Mouse (Mus musculus) neural tube, embryonic 12.5 days (tissue): Measurements from ENCODE around the gene Carhsp1. TPM values are rescaled to one million over a fixed set of nuclear protein-coding genes. Genes with fewer than 3 reads are reported as not detected.

Source experiments
- ATAC-seq: fragments of 200-750 bp; cut with Nextera tagmentation; 2 replicates; pipeline ENCODE4 v1.8.0; 2017; ENCODE audit warnings: low read depth, mild to moderate bottlenecking, moderate TSS enrichment, moderate library complexity; ENCODE audit not compliant: low FRiP score
- H3K27ac ChIP-seq: fragments of 300-500 bp; sonication (generic); 2 replicates; pipeline ENCODE4 v1.5.1; 2016
- H3K27me3 ChIP-seq: fragments of 300-500 bp; sonication (generic); replicated peaks from 2 replicates; pipeline ENCODE4 v1.6.1; 2016; ENCODE audit warnings: mild to moderate bottlenecking
- H3K36me3 ChIP-seq: fragments of 300-500 bp; sonication (generic); 2 replicates; pipeline ENCODE4 v1.6.1; 2016; ENCODE audit warnings: mild to moderate bottlenecking
- H3K4me1 ChIP-seq: fragments of 300-500 bp; sonication (generic); 2 replicates; pipeline ENCODE4 v1.6.1; 2016
- H3K4me2 ChIP-seq: fragments of 300-500 bp; sonication (generic); replicated peaks from 2 replicates; pipeline ENCODE4 v1.6.1; 2016; ENCODE audit warnings: mild to moderate bottlenecking
- H3K4me3 ChIP-seq: fragments of 300-500 bp; sonication (generic); 2 replicates; pipeline ENCODE4 v1.5.1; 2016
- H3K9ac ChIP-seq: fragments of 300-500 bp; sonication (generic); 2 replicates; pipeline ENCODE4 v1.6.1; 2016; ENCODE audit warnings: mild to moderate bottlenecking
- H3K9me3 ChIP-seq: fragments of 300-500 bp; sonication (generic); 2 replicates; pipeline ENCODE4 v1.6.1; 2016; ENCODE audit warnings: mild to moderate bottlenecking
- WGBS: fragments of 180-500 bp; shearing (Covaris S2); methylation state at CpG from one replicate; pipeline ENCODE4 v1.1.7; 2016; 5-methylcytosine and 5-hydroxymethylcytosine counted together
- polyA plus RNA-seq: library from polyadenylated mRNA; unstranded; fragments of >200 nt; fragmentation: Nextera tagmentation; extraction: Ambion mirVana; gene quantifications from 2 replicates; pipeline ENCODE4 v1.2.1, GENCODE M21; 2016

The Carhsp1 gene
- 254 and 261 TPM in 2 replicates for polyA plus RNA-seq

GRCm38 (mm10) chr16:8671551-8672349 is at the start of gene Carhsp1:
TSS of gene Carhsp1 (minus strand) at chr16:8672155.
- Histone ChIP-seq H3K4me1 (peaks cover 42% of the 10 kb centered on the region), H3K9ac (peak within 1 kb of the TSS; percentile 74), H3K4me2 (peak within 1 kb of the TSS; percentile 83), H3K27me3 (0 out of 2 replicates have a peak, but pooled peaks cover 3% of the 10 kb centered on the region), H3K9me3 (no peaks in the 10 kb centered on the region), H3K27ac (peak within 1 kb of the TSS; percentile 57; the same call in 1 of the 2 replicates), H3K36me3 (peaks cover 6% of the 10 kb centered on the region; the same call in 1 of the 2 replicates), H3K4me3 (peak within 1 kb of the TSS; percentile 75)
- peak; percentile 92 for ATAC-seq
- under 1% methylated on average over 67 of the region's 67 CpGs for WGBS

- H3K4me1 ChIP-seq, result peaks cover 3% of the 10 kb centered on the region; the same call in 1 of the 2 replicates
- no peak overlapping the region for H3K27ac ChIP-seq
- no peaks in the 10 kb centered on the region for H3K9me3 ChIP-seq
- no peaks in the 10 kb centered on the region for H3K27me3 ChIP-seq
- no peak overlapping the region for H3K9ac ChIP-seq
- H3K4me2 ChIP-seq, result no peak overlapping the region
- H3K36me3 ChIP-seq, result peaks cover 8% of the 10 kb centered on the region
- no peak for ATAC-seq
- 93% methylated on average over 4 of the region's 4 CpGs for WGBS
- no peak overlapping the region for H3K4me3 ChIP-seq
Measured at GRCm38 (mm10) chr16:8720447-8720846, 48.5 kb upstream of the Carhsp1 start.

DNA sequence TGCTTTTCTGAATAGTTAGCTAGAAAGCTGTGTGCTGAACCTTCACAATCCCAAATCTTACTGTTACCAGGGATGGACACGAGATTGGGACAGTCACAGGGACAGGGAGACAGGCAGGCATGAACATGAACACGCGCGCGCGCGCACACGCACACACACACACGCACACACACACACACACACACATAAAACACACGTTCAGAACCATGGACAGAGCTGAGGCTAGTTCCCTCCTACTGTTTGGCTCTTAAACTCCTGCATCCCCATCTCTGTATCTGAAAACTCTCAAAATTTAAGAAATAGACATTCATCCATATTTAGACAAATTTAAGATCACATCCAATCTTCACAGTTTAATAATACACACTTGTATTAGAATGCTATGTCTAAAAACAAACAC is 45.8 kb upstream of the Carhsp1 start:
- 94% methylated on average over 10 of the region's 10 CpGs for WGBS
- peaks cover 6% of the 10 kb centered on the region; the same call in 1 of the 2 replicates for H3K4me1 ChIP-seq
- H3K9me3 ChIP-seq, result no peaks in the 10 kb centered on the region
- peaks cover 32% of the 10 kb centered on the region for H3K36me3 ChIP-seq
- H3K9ac ChIP-seq, result no peak overlapping the region
- H3K4me2 ChIP-seq, result no peak overlapping the region
- no peak overlapping the region for H3K4me3 ChIP-seq
- no peaks in the 10 kb centered on the region for H3K27me3 ChIP-seq
- no peak for ATAC-seq
- no peak overlapping the region for H3K27ac ChIP-seq

DNA sequence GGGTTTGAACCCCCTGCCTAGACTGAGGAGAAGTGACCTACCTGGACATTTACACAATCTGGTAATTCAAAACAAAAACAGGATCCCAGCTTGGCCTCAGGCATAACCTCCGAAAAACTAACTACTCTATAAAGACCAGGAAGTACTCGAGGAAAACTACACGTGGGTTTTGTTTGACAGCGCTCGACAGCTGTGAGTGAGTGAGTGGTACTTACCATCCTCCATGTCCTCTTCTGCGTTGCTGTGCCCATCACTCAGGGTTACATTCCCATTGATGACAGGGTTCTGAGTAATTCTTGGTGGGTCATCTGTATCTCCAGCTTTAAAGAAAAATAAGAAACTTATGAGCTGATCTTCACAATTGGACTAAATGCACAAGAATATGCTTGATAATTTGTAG is 44.3 kb upstream of the Carhsp1 start:
- H3K36me3 ChIP-seq, result peaks cover 43% of the 10 kb centered on the region
- H3K4me3 ChIP-seq, result no peak overlapping the region
- H3K4me2 ChIP-seq, result no peak overlapping the region
- H3K9me3 ChIP-seq, result no peaks in the 10 kb centered on the region
- no peaks in the 10 kb centered on the region for H3K27me3 ChIP-seq
- 89% methylated on average over 6 of the region's 6 CpGs for WGBS
- H3K27ac ChIP-seq, result no peak overlapping the region
- peaks cover 7% of the 10 kb centered on the region; the same call in 1 of the 2 replicates for H3K4me1 ChIP-seq
- no peak for ATAC-seq
- H3K9ac ChIP-seq, result no peak overlapping the region

GRCm38 (mm10) chr16:8715513-8716080 is 43.6 kb upstream of the Carhsp1 start:
- no peaks in the 10 kb centered on the region for H3K9me3 ChIP-seq
- no peak overlapping the region for H3K4me2 ChIP-seq
- H3K27me3 ChIP-seq, result no peaks in the 10 kb centered on the region
- H3K4me1 ChIP-seq, result peaks cover 7% of the 10 kb centered on the region; the same call in 1 of the 2 replicates
- H3K36me3 ChIP-seq, result peaks cover 50% of the 10 kb centered on the region
- no peak overlapping the region for H3K9ac ChIP-seq
- no peak overlapping the region for H3K27ac ChIP-seq
- WGBS, result 75% methylated on average over 10 of the region's 10 CpGs
- no peak overlapping the region for H3K4me3 ChIP-seq
- no peak for ATAC-seq

DNA sequence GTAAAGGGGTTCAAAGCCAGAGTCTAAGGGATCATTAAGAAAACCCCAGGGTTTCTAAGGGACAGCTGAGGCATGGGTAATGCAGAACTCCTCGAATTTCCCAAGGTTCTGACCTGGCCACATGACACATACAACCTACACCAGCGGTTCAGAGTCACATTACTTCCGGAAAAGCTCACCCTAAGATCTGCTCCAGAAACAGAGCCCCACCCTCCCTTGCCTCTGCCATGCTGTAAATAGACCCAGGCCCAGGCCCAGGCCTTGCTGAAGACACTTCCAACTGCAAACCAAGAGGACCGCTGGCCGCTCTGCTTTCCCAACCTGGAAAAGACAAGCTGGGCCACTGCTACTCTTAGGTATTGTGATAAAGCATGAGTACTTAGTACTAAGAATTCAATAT is 42.9 kb upstream of the Carhsp1 start:
- H3K36me3 ChIP-seq, result peaks cover 58% of the 10 kb centered on the region
- no peaks in the 10 kb centered on the region for H3K9me3 ChIP-seq
- peaks cover 7% of the 10 kb centered on the region; the same call in 1 of the 2 replicates for H3K4me1 ChIP-seq
- ATAC-seq, result no peak
- no peak overlapping the region for H3K4me2 ChIP-seq
- no peak overlapping the region for H3K9ac ChIP-seq
- H3K4me3 ChIP-seq, result no peak overlapping the region
- H3K27me3 ChIP-seq, result no peaks in the 10 kb centered on the region
- WGBS, result 90% methylated on average over 5 of the region's 5 CpGs
- no peak overlapping the region for H3K27ac ChIP-seq

GRCm38 (mm10) chr16:8711998-8712397 is 40.0 kb upstream of the Carhsp1 start:
- WGBS, result 48% methylated on average over 9 of the region's 9 CpGs
- H3K36me3 ChIP-seq, result peaks cover 86% of the 10 kb centered on the region

GRCm38 (mm10) chr16:8700586-8700985 is 28.6 kb upstream of the Carhsp1 start:
- H3K4me3 ChIP-seq, result no peak overlapping the region
- H3K9me3 ChIP-seq, result no peaks in the 10 kb centered on the region
- no peaks in the 10 kb centered on the region for H3K27me3 ChIP-seq
- no peaks in the 10 kb centered on the region for H3K4me1 ChIP-seq
- H3K27ac ChIP-seq, result no peak overlapping the region
- H3K9ac ChIP-seq, result no peak overlapping the region
- no peak for ATAC-seq
- peaks cover 89% of the 10 kb centered on the region for H3K36me3 ChIP-seq
- 95% methylated on average over 3 of the region's 3 CpGs for WGBS
- H3K4me2 ChIP-seq, result no peak overlapping the region

More at GRCm38 (mm10) chr16:8711998-8712397, 40.0 kb upstream of the Carhsp1 start:
- no peak overlapping the region for H3K4me2 ChIP-seq
- ATAC-seq, result no peak
- 0 out of 2 replicates have a peak, but pooled peaks cover 3% of the 10 kb centered on the region for H3K4me1 ChIP-seq
- no peaks in the 10 kb centered on the region for H3K27me3 ChIP-seq
- H3K27ac ChIP-seq, result no peak overlapping the region
- H3K9me3 ChIP-seq, result no peaks in the 10 kb centered on the region
- no peak overlapping the region for H3K4me3 ChIP-seq
- H3K9ac ChIP-seq, result no peak overlapping the region

GRCm38 (mm10) chr16:8699556-8699955 is 27.6 kb upstream of the Carhsp1 start:
- H3K9me3 ChIP-seq, result no peaks in the 10 kb centered on the region
- 95% methylated on average over 8 of the region's 8 CpGs for WGBS
- no peaks in the 10 kb centered on the region for H3K4me1 ChIP-seq
- H3K4me2 ChIP-seq, result no peak overlapping the region
- H3K27me3 ChIP-seq, result no peaks in the 10 kb centered on the region
- H3K4me3 ChIP-seq, result no peak overlapping the region
- no peak overlapping the region for H3K27ac ChIP-seq
- ATAC-seq, result no peak
- no peak overlapping the region for H3K9ac ChIP-seq
- peaks cover 91% of the 10 kb centered on the region for H3K36me3 ChIP-seq

- Histone ChIP-seq H3K9me3 (no peaks in the 10 kb centered on the region), H3K4me2 (no peak overlapping the region), H3K9ac (no peak overlapping the region), H3K27ac (no peak overlapping the region), H3K4me1 (no peaks in the 10 kb centered on the region), H3K27me3 (no peaks in the 10 kb centered on the region), H3K36me3 (peaks cover 76% of the 10 kb centered on the region), H3K4me3 (no peak overlapping the region)
- ATAC-seq, result no peak
- 93% methylated on average over 7 of the region's 7 CpGs for WGBS
Measured at GRCm38 (mm10) chr16:8691206-8691605, 19.3 kb upstream of the Carhsp1 start.

DNA sequence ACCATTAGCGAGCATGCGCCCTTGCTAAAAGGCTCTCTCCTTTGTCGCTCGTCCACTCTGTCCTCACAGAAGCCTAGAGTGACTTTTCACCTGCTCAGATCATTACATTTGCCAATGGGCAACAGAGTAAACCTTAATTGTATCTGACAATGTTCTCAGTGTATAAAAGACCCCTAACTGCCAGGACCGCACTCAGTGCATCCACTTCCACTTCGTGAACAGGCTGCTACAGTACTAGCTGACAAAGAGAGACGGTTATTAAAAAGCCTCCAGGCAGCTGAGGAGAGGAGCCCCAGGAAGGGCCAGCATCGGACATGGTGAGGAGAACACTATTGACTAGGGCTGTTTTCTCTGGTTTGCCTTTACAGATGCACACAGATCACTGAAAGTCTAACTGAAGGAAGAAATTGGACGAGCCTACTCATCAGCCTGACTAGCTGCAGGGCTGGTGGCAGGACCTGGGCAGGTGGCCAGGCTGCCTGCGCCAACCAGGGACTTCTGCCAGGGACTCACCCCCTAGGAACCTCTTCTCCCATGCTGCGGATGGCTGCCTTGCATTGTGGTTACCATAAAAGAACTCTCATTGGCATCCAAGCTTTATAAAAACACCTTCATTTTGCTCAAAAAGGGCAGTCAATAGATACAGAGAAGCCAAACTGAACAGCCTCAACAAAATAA is 18.2 kb upstream of the Carhsp1 start:
- 92% methylated on average over 11 of the region's 11 CpGs for WGBS
- no peak for ATAC-seq
- Histone ChIP-seq H3K4me1 (no peaks in the 10 kb centered on the region), H3K9ac (no peak overlapping the region), H3K4me2 (no peak overlapping the region), H3K36me3 (peaks cover 68% of the 10 kb centered on the region), H3K4me3 (no peak overlapping the region), H3K27ac (no peak overlapping the region), H3K9me3 (no peaks in the 10 kb centered on the region), H3K27me3 (no peaks in the 10 kb centered on the region)

GRCm38 (mm10) chr16:8687559-8688112 is 15.7 kb upstream of the Carhsp1 start:
- Histone ChIP-seq H3K4me3 (no peak overlapping the region), H3K36me3 (peaks cover 51% of the 10 kb centered on the region), H3K4me1 (no peaks in the 10 kb centered on the region), H3K4me2 (no peak overlapping the region), H3K9me3 (no peaks in the 10 kb centered on the region), H3K9ac (no peak overlapping the region), H3K27me3 (no peaks in the 10 kb centered on the region), H3K27ac (no peak overlapping the region)
- ATAC-seq, result no peak
